Mouse (Mus musculus) cerebellum, adult (tissue): ENCODE measurements around the gene Fam149a.
"Not testable (repeated sequence)": the region's sequence is repeated elsewhere in the genome, so short reads cannot be mapped to it uniquely, and the experiment has no call there.

Source experiments
- ATAC-seq: cut with Nextera tagmentation; 2 replicates; pipeline ENCODE4 v1.9.2; 2017; ENCODE audit warnings: mild to moderate bottlenecking, moderate library complexity, mixed read lengths; ENCODE audit not compliant: insufficient number of reproducible peaks, low FRiP score, low TSS enrichment

Fam149a gene

DNA sequence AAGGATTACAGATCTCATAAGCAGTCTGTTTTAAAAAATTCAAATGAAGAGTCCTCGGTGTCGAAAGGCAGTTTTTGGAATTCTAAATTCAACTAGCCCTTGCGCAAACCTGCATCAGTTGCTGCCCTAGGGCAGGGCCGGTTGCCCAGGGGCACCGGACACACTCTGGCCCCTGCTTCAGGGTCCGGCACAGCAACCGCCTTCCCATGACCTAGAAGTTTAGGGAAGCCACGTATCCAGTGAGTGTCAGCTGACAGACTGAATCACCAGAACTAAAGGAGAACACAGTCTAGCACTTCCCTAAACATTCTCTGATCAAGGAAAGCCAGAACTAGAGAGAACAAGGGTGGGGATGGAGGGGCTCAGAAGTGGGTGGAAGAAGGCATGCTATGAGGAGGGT lies 48.6 kb downstream of the Fam149a start:
- 0 out of 2 replicates have a peak, but pooled peaks have one; percentile 33 for ATAC-seq

DNA sequence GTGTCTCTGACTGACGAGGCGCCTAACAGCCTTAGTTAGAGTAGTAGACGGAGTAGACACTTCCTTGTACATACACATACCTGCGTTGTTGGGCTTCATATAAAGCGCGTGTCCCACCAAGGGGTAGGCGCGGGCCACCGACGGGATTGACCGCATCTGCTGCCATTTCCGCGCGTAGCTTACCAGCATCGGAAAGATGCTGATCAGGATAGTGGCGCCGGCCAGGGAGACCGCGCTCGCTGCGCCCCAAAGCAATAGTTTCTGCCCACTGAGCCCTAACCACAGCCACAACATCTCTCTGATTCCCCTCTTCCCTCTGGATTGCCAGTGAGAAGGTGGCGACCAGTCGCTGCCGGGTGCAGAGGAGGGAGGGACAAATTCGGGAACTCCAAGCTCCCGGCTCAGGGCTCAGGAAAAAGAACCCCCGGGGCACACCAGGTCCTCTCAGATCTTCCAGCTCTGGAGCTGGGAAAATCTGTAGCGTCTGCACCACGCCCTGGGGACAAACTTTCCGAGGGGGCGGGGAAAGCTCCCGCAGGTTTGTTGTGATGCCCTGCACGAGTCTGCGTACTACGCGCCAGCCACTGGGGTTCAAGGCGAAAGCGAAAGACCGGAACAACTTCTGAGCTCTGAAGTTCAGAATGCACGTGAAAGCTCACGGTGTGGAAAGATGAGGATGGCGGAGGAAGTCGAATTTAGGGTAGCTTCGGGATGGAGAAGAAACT lies 49.2 kb downstream of the Fam149a start, which contains the start of gene Cyp4v3:
Gene Cyp4v3, minus strand, starts transcription at position 532 of the 725 bp plus-strand sequence.
- ATAC-seq: peak; percentile 37; the same call in 1 of the 2 replicates

DNA sequence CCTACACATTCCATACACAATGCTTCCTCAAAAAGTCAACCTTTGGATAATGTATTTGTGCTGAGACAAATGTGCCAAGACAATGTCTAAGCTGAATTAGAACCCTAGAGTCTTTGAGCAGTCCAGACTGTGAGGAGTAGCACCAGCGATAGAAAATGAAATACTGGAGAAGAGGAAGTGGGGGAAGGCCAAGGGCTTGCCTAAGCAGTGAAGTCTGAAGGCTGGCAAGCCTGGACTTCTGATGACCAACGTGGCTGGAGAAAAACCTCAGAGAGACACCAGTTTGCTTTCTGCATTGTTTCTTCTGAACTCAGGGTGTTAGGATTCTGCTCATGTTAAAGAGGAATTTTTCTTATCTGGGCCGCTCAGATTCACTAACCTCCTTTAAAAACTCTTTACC lies 51.2 kb downstream of the Fam149a start:
- no peak for ATAC-seq

DNA sequence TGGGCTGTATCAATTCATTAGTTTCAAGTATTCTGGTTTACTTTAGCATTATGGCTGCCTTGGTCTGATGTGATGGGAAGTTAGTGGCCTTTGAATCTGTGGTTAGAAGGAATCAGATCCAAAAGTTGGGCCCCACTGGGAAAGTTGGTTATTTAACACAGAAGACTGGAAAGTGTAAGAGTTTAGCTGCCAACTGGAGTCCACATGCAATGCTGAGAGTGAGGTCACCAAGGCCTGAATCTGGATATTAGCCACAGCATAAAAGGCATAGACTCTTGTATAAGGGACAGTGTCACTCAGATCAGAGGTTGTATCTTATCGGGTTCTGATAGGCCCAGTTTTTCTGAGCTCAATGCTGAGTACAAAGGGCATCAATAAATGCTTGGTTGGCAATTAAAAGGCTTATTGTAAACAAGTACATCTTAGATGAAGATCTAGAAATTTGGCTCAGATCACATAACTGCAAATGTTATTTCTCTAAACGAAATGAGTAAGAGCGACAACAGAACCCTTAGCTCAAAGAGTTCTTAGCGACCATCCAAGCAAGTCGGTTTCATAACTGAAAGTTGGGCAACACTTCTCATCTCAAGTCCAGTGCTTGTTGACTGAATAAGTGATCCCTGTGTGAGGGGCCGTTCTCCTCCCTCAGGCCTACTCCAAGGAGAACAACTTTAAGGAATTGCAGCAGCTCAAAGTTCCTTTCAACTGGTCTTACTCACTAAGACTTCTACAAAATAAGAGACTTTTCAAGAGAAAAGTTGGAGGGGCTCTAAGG lies 52.7 kb downstream of the Fam149a start:
- no peak for ATAC-seq

DNA sequence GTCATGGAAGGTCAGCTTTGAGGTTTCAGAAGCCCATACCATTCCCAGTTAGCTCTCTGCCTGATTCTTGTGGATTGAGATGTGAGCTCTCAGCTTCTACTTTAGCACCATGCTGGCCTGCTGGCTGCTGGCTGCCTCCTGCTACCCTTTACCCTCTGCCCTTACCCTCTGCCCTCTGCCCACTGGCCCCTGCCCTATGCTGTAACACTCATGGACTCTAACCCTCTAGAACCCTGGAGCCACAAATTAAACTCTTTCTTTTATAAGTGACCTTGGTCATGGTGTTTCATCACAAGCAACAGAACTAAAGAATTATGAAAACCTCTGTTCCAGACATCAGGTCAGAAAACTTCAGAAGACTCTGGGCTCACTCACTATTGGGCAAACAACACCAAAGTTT lies 55.0 kb downstream of the Fam149a start:
- ATAC-seq: not testable (repeated sequence)

DNA sequence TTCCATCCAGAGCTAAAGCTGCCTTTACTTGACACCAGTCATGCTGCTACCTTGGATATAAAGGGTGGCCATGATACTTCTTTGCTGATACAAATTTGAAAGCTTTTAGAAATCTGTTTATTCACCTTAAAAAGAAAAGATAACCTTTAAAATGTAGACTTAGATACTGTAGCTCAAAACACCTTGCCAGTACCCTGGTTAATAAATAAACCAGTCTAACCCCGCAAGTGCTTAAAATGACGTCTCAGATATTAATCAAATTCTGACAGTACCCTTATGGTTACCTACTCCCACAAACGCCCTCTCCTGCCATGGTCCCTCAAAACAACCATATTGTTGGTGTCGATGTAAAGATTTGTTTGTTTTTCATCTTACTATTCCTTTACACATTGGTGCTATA lies 57.9 kb downstream of the Fam149a start:
- ATAC-seq: no peak

DNA sequence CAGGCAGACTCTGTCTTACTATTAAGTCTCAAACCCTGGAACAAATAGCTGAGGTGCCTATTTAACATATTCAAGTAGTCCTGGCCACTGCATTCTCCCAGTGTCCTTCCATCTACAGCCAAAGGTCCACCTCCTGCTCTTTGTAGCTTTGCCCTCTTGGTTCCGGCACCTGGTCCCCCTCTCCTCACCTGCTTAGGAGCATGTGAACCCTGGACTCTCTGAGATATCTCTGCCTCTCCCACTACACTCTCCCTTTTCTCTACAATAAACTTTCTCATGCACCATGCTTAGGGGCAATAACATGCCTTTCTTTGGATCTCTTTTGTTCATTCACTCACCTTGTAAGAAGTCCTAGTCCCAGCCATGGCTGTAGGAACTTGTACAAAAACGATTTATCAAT lies 60.7 kb downstream of the Fam149a start:
- ATAC-seq: no peak

DNA sequence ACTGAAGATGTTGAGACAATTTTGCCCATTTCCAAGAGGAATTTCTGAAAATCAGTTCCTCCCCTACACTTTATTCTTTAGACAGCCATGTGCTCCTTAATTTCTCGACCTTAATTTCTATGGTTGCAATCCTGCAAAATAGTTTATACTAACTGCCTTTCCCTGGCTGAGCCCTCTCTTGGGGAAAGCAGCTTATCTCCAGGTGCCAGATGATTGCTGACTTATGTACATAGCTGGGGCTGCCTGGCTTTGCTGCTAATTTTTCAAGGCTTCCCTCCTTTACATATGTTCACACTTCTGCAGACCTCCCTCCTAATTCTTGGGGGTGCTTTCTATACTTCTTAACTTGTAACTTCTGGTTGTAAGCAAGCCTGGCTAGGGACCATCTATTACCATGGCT lies 61.2 kb downstream of the Fam149a start:
- no peak for ATAC-seq

DNA sequence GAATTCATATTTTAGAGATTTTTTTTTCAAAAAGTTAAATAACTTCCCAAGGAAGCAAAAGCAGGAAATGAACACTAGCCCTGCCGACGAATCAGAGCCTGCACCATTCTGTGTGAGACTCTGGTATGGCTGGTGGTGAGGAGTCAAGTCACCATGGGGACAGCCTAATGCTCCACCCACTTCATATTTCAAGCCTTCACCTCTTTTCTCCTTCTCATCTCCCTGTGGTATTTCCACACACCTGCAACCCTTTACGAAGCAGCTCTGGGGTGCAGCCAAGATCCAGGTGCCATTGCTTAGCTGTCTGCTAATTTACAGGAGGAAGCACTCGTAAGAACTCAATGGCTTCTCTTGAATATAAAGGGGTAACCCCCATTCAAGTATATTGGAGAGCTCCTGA lies 71.1 kb downstream of the Fam149a start:
- no peak for ATAC-seq

DNA sequence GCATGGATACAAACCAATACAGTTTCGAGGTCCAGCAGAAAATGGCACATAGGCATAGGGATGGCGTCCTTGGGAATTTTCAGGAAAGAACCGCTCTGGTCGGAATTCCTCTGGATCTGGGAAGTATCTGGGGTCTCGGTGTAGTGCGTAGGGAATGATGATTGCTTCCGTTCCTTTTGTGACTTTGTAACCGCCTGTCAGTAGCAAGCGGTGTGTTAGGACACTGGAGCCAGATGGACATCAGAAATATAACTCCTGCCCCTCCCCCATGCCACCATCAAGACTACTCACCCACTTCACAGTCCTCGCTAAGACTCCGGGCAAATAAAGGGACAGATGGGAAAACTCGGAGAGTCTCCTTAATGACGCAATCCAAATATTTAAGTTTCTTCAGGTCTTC lies 73.7 kb downstream of the Fam149a start, which contains the start of gene Gm45753:
Gene Gm45753, minus strand, starts transcription at position 101 of the 400 bp plus-strand sequence.
- no peak for ATAC-seq

DNA sequence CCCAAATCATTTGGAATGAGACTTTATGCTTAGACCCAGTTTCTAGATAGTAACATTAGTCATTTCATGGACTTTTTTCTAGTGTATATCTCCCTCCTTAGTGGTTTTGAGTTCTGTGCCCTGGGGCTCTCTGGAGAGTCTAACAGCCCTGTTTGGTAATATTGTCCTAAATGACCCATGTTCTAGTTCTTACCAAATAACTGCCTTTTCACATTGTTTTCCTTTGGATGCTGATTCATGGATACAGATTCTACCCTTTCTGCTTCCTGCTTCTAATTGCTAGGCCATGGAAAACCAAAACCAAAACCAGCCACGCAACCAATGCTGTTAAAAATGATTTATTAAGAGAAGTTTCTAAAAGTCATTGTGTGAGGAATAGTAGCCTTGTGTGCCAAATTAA lies 76.6 kb downstream of the Fam149a start:
- ATAC-seq: no peak

DNA sequence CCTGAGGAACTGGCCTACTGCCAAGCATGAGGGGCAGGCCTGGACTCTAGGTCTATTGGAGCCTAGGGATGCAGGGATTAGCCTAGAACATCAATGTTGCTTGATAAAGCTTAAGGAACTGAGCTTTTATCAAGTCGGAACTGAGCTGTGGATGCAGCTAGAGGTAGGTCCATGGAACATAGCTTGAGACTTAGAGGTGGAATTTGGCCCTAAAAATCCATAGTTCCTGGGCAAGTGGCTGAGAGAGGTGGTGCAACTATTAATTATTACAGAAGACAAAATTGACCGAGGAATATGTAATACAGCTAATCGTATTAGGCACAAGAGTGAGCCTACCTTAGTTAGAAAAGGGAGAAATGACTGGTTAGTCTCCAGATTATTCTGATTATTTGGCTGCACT lies 77.7 kb downstream of the Fam149a start:
- ATAC-seq: no peak

DNA sequence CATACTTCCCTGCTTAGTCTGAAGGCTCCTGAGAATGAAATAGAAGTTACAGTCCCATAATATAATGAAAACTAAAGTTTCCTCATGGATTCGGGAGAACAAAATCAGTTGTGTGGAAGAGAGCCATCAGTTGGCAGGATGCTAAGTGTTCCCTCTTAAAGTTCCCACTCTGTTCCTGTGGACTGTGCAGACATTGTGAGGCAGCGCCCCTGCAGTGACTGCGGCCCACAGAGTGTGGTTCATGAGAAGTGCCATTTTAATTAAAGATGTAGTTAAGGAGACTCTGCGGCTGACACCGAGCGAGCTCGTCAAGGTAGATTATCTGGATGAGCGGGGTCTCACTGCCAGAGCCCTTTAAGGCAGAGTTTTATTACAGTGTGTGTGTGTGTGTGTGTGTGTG lies 79.7 kb downstream of the Fam149a start:
- no peak for ATAC-seq

DNA sequence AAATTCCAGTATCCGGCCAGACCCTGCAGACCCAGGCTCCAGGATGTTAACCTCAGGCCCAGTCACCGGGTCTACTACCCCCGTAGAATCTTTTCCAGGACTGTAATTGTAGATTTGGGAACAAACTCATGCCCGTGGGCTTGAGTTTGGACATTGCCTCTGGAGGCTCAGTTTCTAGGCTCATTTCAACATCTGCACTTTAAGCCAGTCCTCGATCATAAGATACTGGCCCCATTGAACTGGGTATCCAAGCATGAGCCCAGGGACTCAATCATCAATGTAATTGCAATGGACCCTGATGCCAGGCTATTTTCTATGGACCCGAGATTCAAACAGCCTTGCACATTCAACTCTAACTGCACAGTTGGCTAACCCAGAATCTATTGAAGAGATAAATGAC lies 86.8 kb downstream of the Fam149a start:
- no peak for ATAC-seq

DNA sequence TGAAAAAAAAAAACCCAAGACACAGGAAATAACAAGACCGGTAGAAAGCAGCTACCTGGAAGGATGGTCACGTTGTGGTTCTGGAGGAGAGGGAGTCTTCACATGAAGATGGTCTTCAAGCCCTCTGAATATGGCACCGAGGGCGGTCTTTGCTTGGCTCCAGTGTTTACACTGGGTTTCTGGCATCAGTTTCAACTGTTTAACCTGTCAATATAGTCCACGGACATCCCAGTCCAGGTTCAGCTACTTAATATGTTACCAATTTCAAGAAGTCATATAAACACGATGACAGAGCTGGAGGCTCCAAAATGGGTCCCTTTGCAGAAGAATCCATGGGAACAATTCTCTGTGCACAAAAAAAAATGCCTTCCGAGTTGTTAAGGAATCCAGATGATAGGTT lies 87.4 kb downstream of the Fam149a start, which contains the start of gene Klkb1:
Gene Klkb1, minus strand, starts transcription at position 173 of the 400 bp plus-strand sequence.
- no peak for ATAC-seq

DNA sequence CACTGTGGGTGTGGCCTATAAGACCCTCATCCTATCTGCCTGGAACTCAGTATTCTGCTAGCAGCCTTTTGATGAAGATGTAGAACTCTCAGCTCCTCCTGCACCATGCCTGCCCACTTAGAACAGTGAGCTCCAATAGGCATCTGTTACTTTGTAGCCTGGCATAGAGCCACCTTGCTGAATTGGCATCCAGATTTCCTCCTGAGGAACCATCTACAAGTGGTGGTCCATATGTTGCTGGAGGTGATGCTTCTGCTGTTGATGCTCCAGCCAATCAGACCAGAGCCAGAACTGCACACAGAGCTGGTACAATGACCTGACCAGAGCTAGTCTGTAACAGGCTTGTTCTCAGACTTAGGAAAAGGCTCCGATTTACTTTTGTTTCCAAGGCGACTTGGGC lies 90.3 kb downstream of the Fam149a start:
- no peak for ATAC-seq
